Comparison of ENCODE assay signal across 32 mouse cellular contexts in the genomic region with DNA sequence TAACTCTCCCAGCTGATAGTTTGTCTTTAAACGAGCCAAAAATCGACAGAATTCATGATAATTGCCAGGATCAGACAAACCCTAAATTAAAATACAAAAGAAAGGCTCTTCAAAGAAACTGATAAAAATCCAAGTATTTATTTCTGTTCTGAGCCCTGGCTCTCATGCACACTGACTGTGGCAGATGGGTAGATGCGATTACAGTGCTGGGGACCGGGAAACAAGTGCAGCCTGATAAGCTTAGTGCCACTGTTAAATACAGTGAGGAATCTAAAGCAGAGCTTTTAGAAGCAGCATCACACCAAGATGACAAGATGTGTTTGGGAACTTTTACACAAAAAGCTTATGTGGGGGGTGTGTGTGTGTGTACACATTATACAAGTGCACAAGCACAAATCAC. TPM values are rescaled to one million over a fixed set of nuclear protein-coding genes. Genes with fewer than 3 reads are reported as not detected.
A peak's percentile ranks its signal among the peaks of the same experiment; 100 is the strongest.
DNase-seq lines count a peak whose midpoint lies in the region; ATAC-seq and TF ChIP-seq lines count a peak whose summit lies in the region.
"Had no signal": no experiment of that assay in that cellular context is flagged by ENCODE, and none has a peak within 500 bp of the region (broad histone marks: within the 10 kb centered on the region; RNA-seq: fewer than 3 reads in every experiment).

No protein-coding gene starts in this region.

- H3K4me3 ChIP-seq in MEL (ENCODE audit: control insufficient read depth in 1 of 2, insufficient read depth in 1 of 2, low read depth in 2 of 2, low read length in 2 of 2) = no peak overlapping the region
- H3K4me3 ChIP-seq in liver, embryonic 13.5 days (replicated peaks) = no peak overlapping the region
- H3K4me3 ChIP-seq in forebrain, embryonic 10.5 days = no peak overlapping the region
- H3K4me3 ChIP-seq: embryonic facial prominence, embryonic 10.5 days; embryonic facial prominence, embryonic 13.5 days; erythroblast, embryonic 14.5 days; forebrain, embryonic 13.5 days; heart, embryonic 12.5 days; heart, embryonic 15.5 days; hindbrain, embryonic 10.5 days; hindbrain, embryonic 13.5 days had no signal

- ATAC-seq in liver, embryonic 13.5 days (ENCODE audit: low read depth) = peak; percentile 87
- peak; percentile 91 for ATAC-seq in megakaryocyte progenitor cell, adult 5-6 weeks (replicated peaks; ENCODE audit: poor library complexity)
- ATAC-seq: CD4-positive, CD25-positive, alpha-beta regulatory T cell, adult 4 months; forebrain, embryonic 13.5 days; forebrain, embryonic 16.5 days; hindbrain, embryonic 16.5 days; Patski had no signal

- H3K9me3 ChIP-seq in MEL (replicated peaks; ENCODE audit: insufficient read depth, low read length) = no peaks in the 10 kb centered on the region
- no peaks in the 10 kb centered on the region for H3K9me3 ChIP-seq in liver, embryonic 13.5 days (replicated peaks)
- H3K9me3 ChIP-seq in forebrain, embryonic 10.5 days = no peaks in the 10 kb centered on the region
- H3K9me3 ChIP-seq: embryonic facial prominence, embryonic 10.5 days; embryonic facial prominence, embryonic 13.5 days; forebrain, embryonic 13.5 days; heart, embryonic 12.5 days; heart, embryonic 15.5 days; hindbrain, embryonic 10.5 days; hindbrain, embryonic 13.5 days had no signal

- H3K4me1 ChIP-seq in MEL (ENCODE audit: control insufficient read depth in 1 of 2, insufficient read depth in 2 of 2, low read length in 2 of 2) = no peaks in the 10 kb centered on the region
- H3K4me1 ChIP-seq in liver, embryonic 13.5 days (replicated peaks) = peaks cover 15% of the 10 kb centered on the region
- H3K4me1 ChIP-seq in forebrain, embryonic 10.5 days = no peaks in the 10 kb centered on the region
- H3K4me1 ChIP-seq: embryonic facial prominence, embryonic 10.5 days; embryonic facial prominence, embryonic 13.5 days; forebrain, embryonic 13.5 days; heart, embryonic 12.5 days; heart, embryonic 15.5 days; hindbrain, embryonic 10.5 days; hindbrain, embryonic 13.5 days had no signal

- H3K4me2 ChIP-seq in liver, embryonic 13.5 days = no peak overlapping the region
- H3K4me2 ChIP-seq: embryonic facial prominence, embryonic 13.5 days; forebrain, embryonic 13.5 days; heart, embryonic 12.5 days; heart, embryonic 15.5 days; hindbrain, embryonic 13.5 days had no signal

- TF ChIP-seq RAD21 in MEL (IDR thresholded peaks at IDR 0.05; ENCODE audit: low read depth, low read length) = no peak

- TF ChIP-seq EP300 in MEL (IDR thresholded peaks at IDR 0.05; ENCODE audit: low read depth in 1 of 2, low read length in 2 of 2) = no peak

- no peak for TF ChIP-seq CTCF in MEL (IDR thresholded peaks at IDR 0.05 in 2 of 3, conservative IDR thresholded peaks at IDR 0.05 in 1 of 3; ENCODE audit: control insufficient read depth in 1 of 3, insufficient read depth in 1 of 3, low read depth in 2 of 3, low read length in 3 of 3, poor library complexity in 1 of 3, severe bottlenecking in 1 of 3)

- WGBS in liver, embryonic 13.5 days (ENCODE audit: insufficient replicate concordance) = 23% methylated on average over 4 of the region's 4 CpGs
- 88% methylated on average over 4 of the region's 4 CpGs for WGBS in forebrain, embryonic 10.5 days

- H3K27ac ChIP-seq in MEL (ENCODE audit: control insufficient read depth, low read depth, low read length) = no peak overlapping the region
- no peak overlapping the region for H3K27ac ChIP-seq in liver, embryonic 13.5 days
- no peak overlapping the region for H3K27ac ChIP-seq in forebrain, embryonic 10.5 days
- H3K27ac ChIP-seq: embryonic facial prominence, embryonic 10.5 days; embryonic facial prominence, embryonic 13.5 days; forebrain, embryonic 13.5 days; heart, embryonic 15.5 days; hindbrain, embryonic 10.5 days; hindbrain, embryonic 13.5 days had no signal

- H3K36me3 ChIP-seq in MEL (ENCODE audit: control insufficient read depth in 1 of 2, insufficient read depth in 2 of 2, low read length in 2 of 2) = no peaks in the 10 kb centered on the region
- no peaks in the 10 kb centered on the region for H3K36me3 ChIP-seq in liver, embryonic 13.5 days
- peaks cover 11% of the 10 kb centered on the region for H3K36me3 ChIP-seq in forebrain, embryonic 10.5 days (replicated peaks)
- H3K36me3 ChIP-seq: embryonic facial prominence, embryonic 13.5 days; heart, embryonic 15.5 days had no signal

- no peaks in the 10 kb centered on the region for H3K79me2 ChIP-seq in MEL (ENCODE audit: control insufficient read depth, insufficient read depth, low read length, poor library complexity)

- peaks cover 2 to 5% of the 10 kb centered on the region in 2 experiments; a peak in 2 of 4 replicates for H3K27me3 ChIP-seq in MEL (ENCODE audit: control insufficient read depth in 1 of 2, insufficient read depth in 2 of 2, low read length in 2 of 2)
- H3K27me3 ChIP-seq in liver, embryonic 13.5 days = no peaks in the 10 kb centered on the region
- H3K27me3 ChIP-seq in forebrain, embryonic 10.5 days (ENCODE audit: poor library complexity, severe bottlenecking) = no peaks in the 10 kb centered on the region
- H3K27me3 ChIP-seq: embryonic facial prominence, embryonic 13.5 days; forebrain, embryonic 13.5 days; heart, embryonic 12.5 days; heart, embryonic 15.5 days; hindbrain, embryonic 13.5 days; Patski had no signal

- DNase-seq in MEL (ENCODE audit: low read depth, low spot score) = peak; percentile 4
- DNase-seq in c-Kit-positive CD71-positive TER-119-positive erythroid progenitor cells, embryonic 14.5 days (ENCODE audit: low spot score) = peak; percentile 40
- DNase-seq in liver, embryonic 13.5 days = peak; percentile 45
- no peak for DNase-seq in cerebellum, adult 11-12 months
- DNase-seq in frontal cortex, postnatal 14 days (ENCODE audit: low spot score in 2 of 2) = no peak
- no peak for DNase-seq in forebrain, embryonic 10.5 days (ENCODE audit: extremely low spot score, low spot score)
- DNase-seq in lung, postnatal 36 days = no peak
- DNase-seq: adrenal gland, adult 2 months; adrenal gland, postnatal 25 days; cerebellum, adult 11 months; cerebellum, adult 8-10 months; cerebellum, postnatal 10 days; cerebellum, postnatal 36 days; embryo, embryonic 11 days; gastrocnemius, postnatal 25 days; heart, adult 18-20 months; heart, postnatal 10 days; heart, postnatal 36 days had no signal

- no peak overlapping the region for H3K9ac ChIP-seq in MEL (ENCODE audit: control insufficient read depth, low read depth, low read length, poor library complexity, severe bottlenecking)
- H3K9ac ChIP-seq in liver, embryonic 13.5 days = no peak overlapping the region
- H3K9ac ChIP-seq: embryonic facial prominence, embryonic 13.5 days; forebrain, embryonic 13.5 days; heart, embryonic 12.5 days; heart, embryonic 15.5 days; hindbrain, embryonic 13.5 days had no signal

- no peak for TF ChIP-seq POLR2A in MEL (IDR thresholded peaks at IDR 0.05; ENCODE audit: control insufficient read depth in 1 of 2, insufficient read depth in 1 of 2, low read depth in 1 of 2, low read length in 2 of 2, poor library complexity in 1 of 2)

TF ChIP-seq in MEL, 35 proteins besides CTCF, POLR2A, EP300 and RAD21:
- TF ChIP-seq GATA1 (IDR thresholded peaks at IDR 0.05; ENCODE audit: low read depth, low read length) = no peak
- no peak for TF ChIP-seq CHD1 (IDR thresholded peaks at IDR 0.05; ENCODE audit: low read depth, low read length)

RNA-seq across cellular contexts. Expression of a gene that starts 34.3 kb away (rescaled TPM):
- not detected in 2 replicates for total RNA-seq in MEL (2012; rRNA removed)
- polyA plus RNA-seq in MEL (2012; ENCODE audit: insufficient read depth in 1 of 2, insufficient read length in 2 of 2, low read depth in 1 of 2, low replicate concordance in 2 of 2, missing spikeins in 1 of 2) = not detected
- polyA plus RNA-seq in liver, embryonic 13.5 days (2015; fragmentation: Nextera tagmentation; extraction: Ambion mirVana) = 3.3 and 4.3 TPM in 2 replicates
- total RNA-seq in megakaryocyte progenitor cell, adult 5-6 weeks (2015) = 2.6 and 5.2 TPM in 2 replicates
- total RNA-seq in megakaryocyte progenitor cell, adult 5-6 weeks (2017) = 2.6 and 3.5 TPM in 2 replicates
- 11.0 and 11.3 TPM in 2 replicates for polyA plus RNA-seq in forebrain, embryonic 10.5 days (2016; fragmentation: Nextera tagmentation; extraction: Ambion mirVana)
- polyA plus RNA-seq: C2C12; CD4-positive, CD25-positive, alpha-beta regulatory T cell, adult 4 months had no signal

Comparison
In these comparisons a context has a peak if more than half of its experiments do, and no peak if none do; other contexts are left out.
1. DNase-seq: peak in MEL (single experiment), c-Kit-positive CD71-positive TER-119-positive erythroid progenitor cells, embryonic 14.5 days (single experiment) and liver, embryonic 13.5 days (single experiment); none in cerebellum, adult 11-12 months (single experiment), frontal cortex, postnatal 14 days (0 of 2), forebrain, embryonic 10.5 days (single experiment) and lung, postnatal 36 days (single experiment).